Mouse (Mus musculus) hematopoietic multipotent progenitor cell, adult 10-12 weeks (in vitro differentiated cells): ENCODE data around the gene Snx7. TPM values are rescaled to one million over a fixed set of nuclear protein-coding genes. Genes with fewer than 3 reads are reported as not detected.

Source experiments
- polyA plus RNA-seq: library from polyadenylated mRNA; stranded (reverse); fragments of >175 nt; gene quantifications from 2 replicates; pipeline ENCODE4 v1.2.3, GENCODE M21; 2012; ENCODE audit warnings: low replicate concordance

Snx7 gene
- polyA plus RNA-seq = 0.47 and 0.83 TPM in 2 replicates

GRCm38 (mm10) chr3:117868637-117869323 lies at the start of gene Snx7:
Gene Snx7 (minus strand): TSS chr3:117868936.

